Mouse (Mus musculus): ENCODE data around the gene Fev. TPM values are rescaled to one million over a fixed set of nuclear protein-coding genes. Genes with fewer than 3 reads are reported as not detected.

The Fev gene
- total and polyA plus RNA-seq, 2 experiments from 2014 or later: not detected

DNA sequence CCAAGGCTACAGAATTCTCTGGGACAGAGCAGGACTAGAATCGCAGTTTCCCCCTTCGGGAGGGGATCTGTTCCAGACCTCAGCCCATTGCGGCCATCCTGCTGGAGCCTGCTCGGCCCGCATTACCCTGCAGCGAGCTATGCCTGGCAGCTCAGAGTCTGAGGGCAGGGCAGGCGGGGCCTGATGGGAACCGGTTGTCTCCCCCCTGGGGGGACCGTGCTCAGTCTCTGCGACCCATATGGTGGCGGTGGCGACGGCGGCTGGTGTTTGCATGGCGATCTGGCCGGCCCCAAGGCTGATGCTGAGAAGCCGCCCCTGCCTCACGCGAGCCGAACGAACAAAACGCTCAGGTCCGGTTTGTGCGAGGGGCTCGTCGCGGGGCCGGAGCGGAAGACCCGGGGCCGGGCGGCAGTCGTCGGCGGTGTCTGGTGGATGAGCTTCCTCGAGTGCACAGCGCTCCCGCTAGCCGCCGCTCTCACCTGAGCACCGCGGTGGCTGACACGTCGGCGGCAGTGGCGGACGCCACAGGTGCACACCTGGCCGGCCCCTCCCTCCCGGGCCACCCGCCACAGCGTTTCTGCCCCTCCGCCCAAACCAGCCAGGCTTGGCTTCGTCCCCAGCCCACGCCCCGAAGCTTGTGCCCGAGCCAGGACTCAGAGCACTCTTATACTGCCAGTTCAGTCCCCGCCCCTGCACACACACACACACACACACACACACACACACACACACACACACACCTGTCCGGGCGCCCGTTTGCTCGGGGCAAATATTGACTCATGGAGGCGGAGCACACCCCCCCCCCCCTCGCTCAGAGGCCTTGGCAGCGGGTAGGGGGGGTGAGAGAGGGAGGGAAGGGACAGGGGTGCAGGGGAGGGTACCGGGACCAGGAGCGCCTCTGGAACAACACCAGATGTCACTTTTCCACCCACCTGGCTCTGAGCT is 15.4 kb upstream of the Fev start:
- H3K4me2 ChIP-seq (ENCODE audit: low read depth): peak overlapping the region; percentile 49
- peak overlapping the region; percentile 25 for H3K4me3 ChIP-seq (ENCODE audit: low read depth, low read length)
- peaks cover 58% of the 10 kb centered on the region for H3K27me3 ChIP-seq (ENCODE audit: insufficient read depth, low read length)
- DNase-seq (no peak), ATAC-seq (0 out of 2 replicates have a peak, but pooled peaks have one; percentile 21)
- H3K27ac ChIP-seq (ENCODE audit: low read depth, low read length): no peak overlapping the region
- H3K36me3 ChIP-seq (ENCODE audit: insufficient read depth): no peaks in the 10 kb centered on the region
- whole genome bisulfite sequencing: 1% methylated on average over 57 of the region's 66 CpGs
- H3K9ac ChIP-seq: no peak overlapping the region
- H3K9me3 ChIP-seq (ENCODE audit: low read length): no peaks in the 10 kb centered on the region
- TF ChIP-seq CTCF (IDR thresholded peaks at IDR 0.05; ENCODE audit: low read depth): no peak
- H3K4me1 ChIP-seq (ENCODE audit: insufficient read depth): no peaks in the 10 kb centered on the region

DNA sequence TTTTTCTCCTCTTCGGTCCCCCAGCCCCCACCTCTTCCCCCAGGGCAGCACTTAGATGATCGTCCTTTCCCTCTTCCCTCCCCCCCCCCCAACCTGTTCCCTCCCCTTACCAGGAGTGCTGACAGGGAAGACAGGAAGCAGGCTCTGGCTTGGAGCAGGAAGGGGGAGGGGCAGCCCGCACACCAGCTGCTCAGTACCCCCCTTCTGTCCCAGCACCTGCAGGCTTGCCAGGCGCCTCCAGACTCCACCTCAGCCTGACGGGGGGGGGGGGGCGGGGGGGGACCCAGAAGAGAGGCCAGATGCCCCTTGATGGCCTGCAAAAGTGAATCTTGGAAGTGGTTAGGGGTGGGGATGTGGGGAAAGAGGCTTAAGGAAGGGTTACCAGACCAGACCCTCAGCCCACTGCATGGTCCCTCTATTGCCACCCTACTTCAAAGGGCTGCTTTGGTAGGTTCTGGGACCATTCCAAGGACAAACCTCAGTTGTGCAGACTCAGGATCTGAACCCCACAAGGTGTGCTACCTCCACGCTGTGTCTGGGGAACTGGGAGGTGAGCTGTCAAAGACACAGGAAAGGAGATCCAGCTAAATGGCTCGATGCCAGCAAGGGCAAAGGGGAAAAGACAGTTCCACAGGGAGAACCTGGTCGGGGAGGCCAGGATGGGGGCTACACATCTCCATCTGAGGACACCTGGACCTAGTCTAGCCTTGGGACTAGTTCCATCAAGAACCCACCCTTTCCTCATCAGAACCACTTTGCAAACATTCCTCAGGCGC is 13.6 kb upstream of the Fev start:
- Histone ChIP-seq H3K4me1 (ENCODE audit: insufficient read depth) (no peaks in the 10 kb centered on the region), H3K4me3 (ENCODE audit: low read depth, low read length) (no peak overlapping the region), H3K9me3 (ENCODE audit: low read length) (no peaks in the 10 kb centered on the region), H3K27ac (ENCODE audit: low read depth, low read length) (no peak overlapping the region), H3K4me2 (ENCODE audit: low read depth) (no peak overlapping the region), H3K27me3 (ENCODE audit: insufficient read depth, low read length) (peaks cover 72% of the 10 kb centered on the region), H3K9ac (no peak overlapping the region), H3K36me3 (ENCODE audit: insufficient read depth) (no peaks in the 10 kb centered on the region)
- no peak for DNase-seq
- WGBS: 10% methylated on average over 7 of the region's 10 CpGs
- ATAC-seq: no peak
- no peak for TF ChIP-seq CTCF (IDR thresholded peaks at IDR 0.05; ENCODE audit: low read depth)

DNA sequence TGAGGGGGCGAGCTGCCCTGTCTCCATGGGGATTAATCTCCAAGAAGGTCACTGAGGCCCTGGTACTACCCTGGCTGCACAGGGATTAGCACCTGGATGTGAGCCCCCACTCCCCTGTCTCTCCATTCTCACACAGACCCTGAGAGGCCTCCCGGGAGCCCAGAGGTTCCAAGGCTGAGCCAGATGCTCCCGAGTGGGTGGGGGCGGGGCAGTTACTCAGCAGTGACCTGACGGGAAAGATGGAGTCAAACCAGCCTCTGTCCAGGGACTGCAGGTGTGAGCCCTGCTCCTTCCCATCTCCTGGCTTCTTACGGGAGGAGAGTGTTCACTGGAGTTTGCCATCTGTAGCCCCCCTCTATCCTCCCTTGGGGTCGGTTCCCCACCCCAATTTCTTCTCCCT is 12.8 kb upstream of the Fev start:
- no peak overlapping the region for H3K4me3 ChIP-seq (ENCODE audit: low read depth, low read length)
- H3K36me3 ChIP-seq (ENCODE audit: insufficient read depth): no peaks in the 10 kb centered on the region
- H3K4me1 ChIP-seq (ENCODE audit: insufficient read depth): no peaks in the 10 kb centered on the region
- 6% methylated on average over 7 of the region's 7 CpGs for WGBS
- no peak overlapping the region for H3K27ac ChIP-seq (ENCODE audit: low read depth, low read length)
- TF ChIP-seq CTCF (IDR thresholded peaks at IDR 0.05; ENCODE audit: low read depth): no peak
- no peak overlapping the region for H3K9ac ChIP-seq
- DNase-seq: no peak
- H3K9me3 ChIP-seq (ENCODE audit: low read length): no peaks in the 10 kb centered on the region
- H3K4me2 ChIP-seq (ENCODE audit: low read depth): no peak overlapping the region
- peaks cover 77% of the 10 kb centered on the region for H3K27me3 ChIP-seq (ENCODE audit: insufficient read depth, low read length)
- ATAC-seq: no peak

DNA sequence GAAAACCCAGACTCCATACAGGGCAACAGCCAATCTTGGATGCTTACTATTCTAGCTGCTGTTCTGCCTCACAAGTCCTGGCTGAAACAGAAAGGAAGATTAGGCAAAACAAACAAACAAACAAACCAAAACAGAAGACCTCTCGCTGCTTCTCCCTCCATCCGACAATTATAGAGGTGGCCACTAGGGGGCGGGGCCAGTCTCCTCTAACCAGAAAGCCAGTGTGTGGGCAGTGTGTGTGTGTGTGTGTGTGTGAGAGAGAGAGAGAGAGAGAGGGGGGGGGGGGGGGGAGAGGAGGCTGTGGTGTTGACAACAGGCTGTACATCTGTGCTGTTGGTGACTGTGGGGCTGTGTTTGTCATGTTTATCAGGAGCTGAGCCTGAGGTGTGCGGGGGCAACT is 9.7 kb upstream of the Fev start:
- Histone ChIP-seq H3K27me3 (ENCODE audit: insufficient read depth, low read length) (peaks cover 77% of the 10 kb centered on the region), H3K36me3 (ENCODE audit: insufficient read depth) (no peaks in the 10 kb centered on the region), H3K9me3 (ENCODE audit: low read length) (no peaks in the 10 kb centered on the region), H3K27ac (ENCODE audit: low read depth, low read length) (no peak overlapping the region), H3K4me3 (ENCODE audit: low read depth, low read length) (no peak overlapping the region), H3K4me2 (ENCODE audit: low read depth) (no peak overlapping the region), H3K4me1 (ENCODE audit: insufficient read depth) (no peaks in the 10 kb centered on the region), H3K9ac (no peak overlapping the region)
- 17% methylated on average over 4 of the region's 4 CpGs for WGBS
- peak; percentile 68 for DNase-seq
- peak; percentile 84 for TF ChIP-seq CTCF (IDR thresholded peaks at IDR 0.05; ENCODE audit: low read depth)
- ATAC-seq: no peak

DNA sequence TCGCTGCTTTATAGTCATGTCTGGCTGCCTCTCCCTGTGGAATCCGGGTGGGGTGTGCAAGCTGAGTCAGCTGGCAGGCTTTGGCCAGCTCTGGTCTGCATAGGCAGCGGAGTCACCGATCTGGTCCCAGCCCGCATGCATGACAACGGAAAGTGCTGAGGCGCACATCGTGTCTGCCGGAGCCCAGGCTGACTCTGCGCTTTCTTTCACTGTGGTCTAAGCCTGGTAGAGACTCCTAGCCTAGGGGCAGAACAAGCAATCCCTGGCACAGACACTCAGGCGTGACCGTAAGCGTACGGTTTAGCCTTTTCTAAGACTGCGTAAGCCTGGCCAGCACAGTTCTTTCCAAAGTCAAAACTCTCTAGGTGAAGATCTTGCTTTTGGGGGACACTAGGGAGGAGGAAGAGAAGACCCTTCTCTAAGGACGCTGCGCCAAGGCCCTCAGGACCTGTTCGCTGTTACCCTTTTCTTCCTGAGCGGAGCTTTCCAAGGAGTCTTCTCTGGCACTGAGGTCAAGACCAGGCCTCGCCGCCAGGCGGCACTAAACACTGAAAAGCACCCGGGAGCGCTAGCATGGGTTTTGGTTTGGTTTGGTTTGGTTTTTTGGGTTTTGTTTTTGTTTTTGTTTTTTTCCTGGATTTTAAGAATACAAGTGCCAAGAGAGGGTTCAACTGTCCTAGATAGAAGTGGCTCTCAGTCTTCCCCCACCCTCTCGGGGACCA is 8.1 kb upstream of the Fev start, which contains the start of gene Cryba2:
TSS of gene Cryba2 (minus strand) at position 10 of the 722 bp plus-strand sequence.
- ATAC-seq: peak; percentile 55; the same call in 1 of the 2 replicates
- DNase-seq: peak; percentile 71
- Histone ChIP-seq H3K9ac (no peak within 1 kb of the TSS), H3K4me2 (ENCODE audit: low read depth) (peak within 1 kb of the TSS; percentile 41), H3K9me3 (ENCODE audit: low read length) (no peaks in the 10 kb centered on the region), H3K4me3 (ENCODE audit: low read depth, low read length) (peak within 1 kb of the TSS; percentile 17), H3K27ac (ENCODE audit: low read depth, low read length) (no peak within 1 kb of the TSS), H3K4me1 (ENCODE audit: insufficient read depth) (no peaks in the 10 kb centered on the region), H3K27me3 (ENCODE audit: insufficient read depth, low read length) (peaks cover 73% of the 10 kb centered on the region), H3K36me3 (ENCODE audit: insufficient read depth) (no peaks in the 10 kb centered on the region)
- WGBS: 3% methylated on average over 25 of the region's 25 CpGs
- peak; percentile 76 for TF ChIP-seq CTCF (IDR thresholded peaks at IDR 0.05; ENCODE audit: low read depth)

DNA sequence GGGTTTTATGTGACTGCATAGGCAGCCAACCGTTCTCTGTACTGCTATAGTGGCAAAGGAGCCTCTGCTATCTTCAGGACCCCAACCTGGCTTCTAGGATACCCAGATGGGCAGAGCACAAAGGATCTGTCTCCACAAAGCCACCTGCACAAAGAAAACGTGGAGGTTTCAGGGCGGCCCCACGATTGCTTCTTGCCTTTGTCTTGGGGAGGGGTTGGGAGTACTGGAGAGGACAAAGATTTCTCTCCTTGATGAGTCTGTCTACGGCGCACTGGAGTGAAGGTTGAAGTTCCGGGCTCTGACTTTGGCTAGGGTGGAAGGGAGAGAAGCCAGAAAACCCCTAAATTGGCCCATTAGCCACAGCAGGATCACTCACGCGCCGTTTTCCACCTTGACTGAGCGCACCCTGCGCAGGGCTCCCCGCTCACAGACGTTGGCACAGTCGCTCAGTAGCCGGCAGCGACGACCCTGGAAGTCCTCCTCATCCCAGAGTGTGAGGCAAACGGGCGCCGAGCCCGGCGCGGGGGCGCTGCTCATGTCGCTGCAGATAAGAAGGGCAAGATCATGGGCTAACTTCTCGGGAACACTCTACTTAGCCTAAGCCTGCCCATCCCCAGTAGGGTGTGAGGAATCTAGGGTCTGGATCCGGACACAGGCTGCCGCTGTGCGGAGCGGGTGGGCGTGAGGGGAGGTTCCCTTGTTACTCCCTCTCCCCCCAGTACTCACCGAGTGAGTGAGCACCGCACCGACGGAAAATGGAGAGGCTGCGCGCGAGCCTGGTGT is 7.3 kb upstream of the Fev start:
- TF ChIP-seq CTCF (IDR thresholded peaks at IDR 0.05; ENCODE audit: low read depth): 0 out of 2 replicates have a peak, but pooled peaks have one; percentile 18
- ATAC-seq: peak; percentile 55
- Histone ChIP-seq H3K9me3 (ENCODE audit: low read length) (no peaks in the 10 kb centered on the region), H3K27ac (ENCODE audit: low read depth, low read length) (no peak overlapping the region), H3K4me1 (ENCODE audit: insufficient read depth) (no peaks in the 10 kb centered on the region), H3K9ac (no peak overlapping the region), H3K4me2 (ENCODE audit: low read depth) (peak overlapping the region; percentile 41), H3K4me3 (ENCODE audit: low read depth, low read length) (peak overlapping the region; percentile 17), H3K27me3 (ENCODE audit: insufficient read depth, low read length) (peaks cover 73% of the 10 kb centered on the region), H3K36me3 (ENCODE audit: insufficient read depth) (no peaks in the 10 kb centered on the region)
- DNase-seq: no peak
- WGBS: 3% methylated on average over 39 of the region's 39 CpGs
